Mouse (Mus musculus): ENCODE data around the gene Amacr. TPM values are rescaled to one million over a fixed set of nuclear protein-coding genes. Genes with fewer than 3 reads are reported as not detected.

The Amacr gene
- polyA plus RNA-seq, 1 experiment, result 12.1 TPM

DNA sequence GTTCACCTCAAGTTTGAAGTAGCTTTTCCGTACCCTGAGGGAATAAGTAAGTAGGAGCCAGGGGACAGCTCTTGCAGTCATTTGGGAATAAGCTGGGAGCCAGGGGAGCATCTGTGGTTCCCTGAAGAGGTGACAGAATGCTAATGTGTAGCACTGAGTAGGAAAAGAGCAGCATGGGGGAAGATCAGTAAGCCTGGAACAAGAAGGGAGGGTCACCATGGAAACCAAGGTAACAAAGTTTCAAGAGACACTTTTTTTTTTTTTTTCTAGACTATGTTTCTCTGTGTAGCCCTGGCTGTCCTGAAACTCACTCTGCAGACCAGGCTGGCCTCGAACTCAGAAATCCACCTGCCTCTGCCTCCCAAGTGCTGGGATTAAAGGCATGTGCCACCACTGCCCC lies 4.9 kb downstream of the Amacr start:
- peak in 1 of 2 experiments; percentile 29 for DNase-seq (ENCODE audit: extremely low spot score in 1 of 2, low spot score in 1 of 2)

DNA sequence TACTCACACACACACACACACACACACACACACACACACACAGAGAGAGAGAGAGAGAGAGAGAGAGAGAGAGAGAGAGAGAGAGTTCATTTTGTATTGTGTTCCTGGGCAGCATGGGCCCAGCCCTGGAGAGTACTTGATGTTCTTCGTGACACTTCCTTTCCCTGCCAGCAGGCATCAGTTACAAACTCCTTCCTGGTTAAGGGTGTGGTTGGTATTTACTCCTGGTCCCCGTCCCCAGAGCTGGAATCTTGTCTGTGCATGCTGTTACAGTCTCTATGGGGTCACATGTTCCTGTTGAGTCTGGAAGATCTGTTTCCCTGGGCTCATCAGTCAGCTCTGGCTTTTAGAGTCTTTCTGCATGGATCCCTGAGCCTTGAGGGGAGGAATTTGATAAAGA lies 8.9 kb downstream of the Amacr start:
- DNase-seq (ENCODE audit: extremely low spot score in 1 of 2, low spot score in 1 of 2), result no peak

DNA sequence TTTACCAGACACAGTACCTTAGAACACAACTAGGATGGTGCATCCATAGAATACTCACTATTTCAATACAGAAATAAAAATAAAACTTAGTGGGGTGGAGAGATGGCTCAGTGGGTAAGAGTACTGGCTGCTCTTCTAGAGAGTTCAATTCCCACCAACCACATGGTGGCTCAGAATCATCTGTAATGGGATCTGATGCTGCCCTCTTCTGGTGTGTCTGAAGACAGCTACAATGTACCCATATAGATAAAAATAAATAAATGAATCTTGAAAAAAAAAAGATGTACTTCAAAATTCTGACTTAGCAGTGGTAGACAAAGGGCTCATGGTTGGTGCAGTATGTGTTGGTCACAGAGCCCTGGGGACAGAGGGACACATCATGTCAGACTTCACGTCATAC lies 10.0 kb downstream of the Amacr start:
- peak in 1 of 2 experiments; percentile 23 for DNase-seq (ENCODE audit: extremely low spot score in 1 of 2, low spot score in 1 of 2)

DNA sequence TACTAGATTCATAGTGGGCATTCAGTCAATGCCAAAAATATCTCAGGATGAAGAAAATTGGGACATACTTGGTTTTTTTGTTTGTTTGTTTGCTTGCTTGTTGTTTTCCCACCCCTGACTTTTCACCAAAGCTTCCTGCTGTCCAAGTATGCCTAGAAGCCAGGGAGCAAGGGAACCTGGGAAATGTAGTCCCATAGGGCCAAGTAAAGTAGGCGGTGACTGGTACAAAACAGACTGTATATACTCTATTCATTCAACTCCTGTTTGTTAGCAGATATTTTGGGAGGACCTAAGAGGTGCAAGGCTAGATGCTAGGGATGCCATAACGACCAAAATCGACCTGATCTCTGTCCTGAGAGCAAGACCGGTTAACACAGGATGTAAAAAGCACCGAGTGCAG lies 18.3 kb downstream of the Amacr start:
- no peak for DNase-seq (ENCODE audit: extremely low spot score in 1 of 2, low spot score in 1 of 2)

DNA sequence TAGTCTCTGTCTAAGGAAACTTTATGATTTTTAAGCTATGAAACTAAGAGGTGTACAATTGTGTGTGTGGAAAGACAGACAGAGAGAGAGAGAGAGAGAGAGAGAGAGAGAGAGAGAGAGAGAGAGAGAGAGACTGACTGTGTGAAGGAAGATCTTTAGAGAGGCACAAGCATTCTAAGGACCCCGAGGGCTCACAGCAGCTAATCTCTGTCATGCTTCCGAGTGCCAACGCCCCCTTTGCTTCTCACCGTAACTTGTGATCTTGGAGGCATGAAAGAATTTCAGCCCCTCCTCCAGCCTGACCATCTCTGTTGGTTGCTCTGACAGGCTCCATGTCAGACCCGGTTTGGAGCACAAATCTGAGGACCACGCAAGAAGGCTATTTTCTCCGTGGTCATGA lies 18.9 kb downstream of the Amacr start, which contains the start of gene Slc45a2:
Slc45a2 (plus strand) TSS at position 301 of the 400 bp plus-strand sequence.
- DNase-seq (ENCODE audit: extremely low spot score in 1 of 2, low spot score in 1 of 2), result no peak

DNA sequence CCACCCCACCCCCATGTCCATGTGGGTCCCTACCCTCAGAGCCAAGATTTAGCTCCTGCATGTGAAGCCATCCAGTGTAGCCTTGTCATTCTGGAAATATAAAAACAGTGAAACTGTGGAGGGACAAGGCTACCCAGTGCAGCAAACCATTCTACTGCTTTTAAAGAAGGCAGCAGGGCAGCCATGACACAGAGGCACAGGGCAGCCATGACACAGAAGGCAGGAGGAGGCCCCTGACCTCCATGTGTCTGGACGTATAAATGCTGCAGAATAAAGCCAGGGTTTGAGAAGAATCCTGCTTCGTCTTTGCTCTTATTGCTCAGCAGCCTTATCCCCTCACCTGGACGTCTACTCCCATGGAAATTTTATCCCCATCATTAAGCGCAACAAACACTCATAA lies 22.2 kb downstream of the Amacr start:
- DNase-seq (ENCODE audit: extremely low spot score in 1 of 2, low spot score in 1 of 2), result no peak

DNA sequence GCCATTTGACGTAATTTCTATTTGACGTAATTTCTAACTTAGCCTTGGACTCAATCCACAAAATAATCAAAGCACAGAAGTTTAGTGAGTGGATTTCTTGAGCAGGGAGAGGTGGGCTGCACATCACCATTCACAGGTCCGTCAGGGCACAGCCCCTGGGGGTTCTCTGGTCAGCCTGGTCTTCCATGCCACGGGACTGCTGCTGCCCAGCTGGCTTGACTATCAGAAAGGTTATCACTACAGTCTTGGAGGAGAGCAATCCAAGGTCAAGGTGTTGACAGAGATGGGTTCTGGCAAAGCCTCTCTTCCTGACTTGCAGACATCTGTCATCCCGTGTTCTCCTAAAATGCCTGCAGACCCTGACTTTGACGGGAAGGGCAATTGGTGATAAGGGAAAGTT lies 23.1 kb downstream of the Amacr start:
- no peak for DNase-seq (ENCODE audit: extremely low spot score in 1 of 2, low spot score in 1 of 2)

DNA sequence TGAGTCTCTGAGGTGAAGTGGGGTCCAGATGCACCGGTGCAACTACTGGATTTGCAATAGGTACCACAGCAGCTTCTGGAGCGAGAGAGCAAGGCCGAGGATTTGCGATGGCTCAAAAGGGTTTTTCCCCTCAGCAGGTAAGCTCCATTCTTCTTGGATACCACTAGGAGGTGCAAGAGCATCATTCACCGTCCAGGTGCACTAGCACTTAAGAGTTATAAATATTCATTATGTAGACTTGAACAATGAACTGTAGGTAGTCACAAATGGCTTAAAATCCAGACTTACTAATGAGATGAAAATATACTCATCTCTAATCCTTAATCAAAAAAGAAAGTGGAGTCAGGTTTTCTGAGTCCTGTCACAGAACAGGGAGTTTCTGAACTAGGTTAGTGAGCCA lies 27.2 kb downstream of the Amacr start:
- DNase-seq (ENCODE audit: extremely low spot score in 1 of 2, low spot score in 1 of 2), result peak in 1 of 2 experiments; percentile 47

DNA sequence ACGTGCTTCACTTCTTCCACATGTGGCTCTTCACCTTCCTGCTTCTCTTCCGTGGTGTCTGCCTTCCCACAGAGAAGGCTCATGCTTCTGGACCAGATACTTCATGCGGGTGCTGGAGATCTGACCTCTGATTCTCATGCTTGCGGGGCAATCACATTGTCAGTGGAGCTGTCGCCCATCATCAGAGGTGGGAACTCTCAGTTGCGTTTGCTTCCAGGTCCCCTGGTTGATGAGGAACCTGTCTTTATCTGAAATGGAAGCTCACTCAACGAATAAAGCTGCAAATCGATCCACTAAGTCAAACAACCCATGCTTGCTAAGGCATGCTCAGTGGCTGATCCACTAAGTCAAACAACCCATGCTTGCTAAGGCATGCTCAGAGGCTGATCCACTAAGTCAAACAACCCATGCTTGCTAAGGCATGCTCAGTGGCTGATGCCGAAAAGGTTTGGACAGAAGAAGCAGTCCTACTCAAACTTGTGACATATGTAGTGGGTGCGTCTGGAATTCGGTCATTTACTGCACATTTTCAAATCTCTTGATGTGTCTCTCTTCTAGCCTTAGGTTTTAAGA lies 29.5 kb downstream of the Amacr start:
- DNase-seq (ENCODE audit: extremely low spot score in 1 of 2, low spot score in 1 of 2), result no peak

DNA sequence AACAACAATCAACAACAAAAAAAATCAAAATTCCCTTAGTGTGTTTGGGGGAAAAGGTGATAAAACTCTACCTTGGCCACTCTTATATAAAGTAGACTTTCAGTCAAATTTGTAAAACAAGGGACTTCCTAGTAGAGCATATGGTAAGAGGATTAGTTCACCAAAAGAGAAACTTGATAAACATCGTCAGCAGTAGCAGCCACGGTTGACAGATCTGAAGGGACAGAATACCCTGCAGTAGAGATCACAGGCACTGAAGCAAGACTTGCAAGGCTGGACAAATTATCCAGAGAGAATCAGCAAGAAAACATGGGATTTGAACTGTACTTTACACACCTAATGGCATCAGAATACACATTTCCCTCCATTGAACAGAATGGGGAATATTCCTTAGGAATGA lies 33.4 kb downstream of the Amacr start:
- DNase-seq (ENCODE audit: extremely low spot score in 1 of 2, low spot score in 1 of 2), result no peak

DNA sequence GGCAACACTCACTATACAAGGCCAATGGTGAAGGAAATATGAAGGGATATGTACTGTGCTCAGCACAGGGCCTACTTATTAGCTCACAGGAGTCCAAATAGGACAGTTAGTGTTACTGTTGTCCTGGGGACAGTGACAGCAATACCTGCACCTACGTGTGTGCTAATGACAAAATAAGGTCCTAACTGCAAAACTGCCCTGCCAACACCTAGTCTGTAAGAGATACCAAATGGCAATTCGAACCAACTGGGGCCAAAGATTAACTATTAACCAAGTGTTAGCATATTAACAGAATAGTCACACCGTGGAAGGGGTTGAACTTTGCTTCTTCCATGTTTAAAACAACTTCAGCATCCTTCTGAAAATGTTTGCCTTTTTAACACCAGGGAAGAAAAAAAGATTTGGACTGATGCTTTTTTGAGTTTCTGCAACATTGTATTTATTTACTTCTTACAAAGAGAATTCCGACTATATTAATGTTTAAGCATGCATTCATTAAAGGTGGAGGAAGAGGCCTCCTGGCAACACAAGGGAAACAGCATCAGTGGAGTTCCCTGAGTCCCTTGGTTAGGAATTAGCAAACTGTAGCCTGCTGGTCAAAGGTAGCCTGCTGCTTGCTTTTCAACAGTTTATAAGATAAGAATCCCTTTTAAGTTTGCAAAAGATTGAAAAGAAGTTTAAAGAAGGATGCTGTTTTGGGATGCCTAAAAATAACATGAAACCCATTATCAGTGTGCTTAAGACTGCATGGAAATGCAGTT lies 45.4 kb downstream of the Amacr start:
- no peak for DNase-seq (ENCODE audit: extremely low spot score in 1 of 2, low spot score in 1 of 2)

DNA sequence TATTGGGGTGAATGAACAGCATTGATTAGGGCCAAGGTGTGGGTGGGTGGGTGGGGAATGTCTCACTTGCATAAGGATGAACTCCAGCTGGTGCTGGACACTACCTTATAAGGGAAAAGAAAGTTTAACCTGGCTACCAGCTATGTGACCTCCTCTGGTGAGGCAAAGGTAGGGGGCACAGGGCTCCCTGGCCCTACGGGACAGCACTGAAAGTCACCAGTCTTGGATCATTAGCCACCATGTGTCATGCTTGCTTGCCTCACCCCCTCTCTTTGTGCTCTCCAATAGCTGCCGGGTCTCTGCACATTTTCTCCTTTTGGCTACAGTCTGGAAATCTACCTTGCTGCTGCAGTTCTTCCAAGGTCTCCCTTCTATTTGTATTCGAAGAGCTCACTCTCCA lies 48.6 kb downstream of the Amacr start:
- DNase-seq (ENCODE audit: extremely low spot score in 1 of 2, low spot score in 1 of 2), result no peak

DNA sequence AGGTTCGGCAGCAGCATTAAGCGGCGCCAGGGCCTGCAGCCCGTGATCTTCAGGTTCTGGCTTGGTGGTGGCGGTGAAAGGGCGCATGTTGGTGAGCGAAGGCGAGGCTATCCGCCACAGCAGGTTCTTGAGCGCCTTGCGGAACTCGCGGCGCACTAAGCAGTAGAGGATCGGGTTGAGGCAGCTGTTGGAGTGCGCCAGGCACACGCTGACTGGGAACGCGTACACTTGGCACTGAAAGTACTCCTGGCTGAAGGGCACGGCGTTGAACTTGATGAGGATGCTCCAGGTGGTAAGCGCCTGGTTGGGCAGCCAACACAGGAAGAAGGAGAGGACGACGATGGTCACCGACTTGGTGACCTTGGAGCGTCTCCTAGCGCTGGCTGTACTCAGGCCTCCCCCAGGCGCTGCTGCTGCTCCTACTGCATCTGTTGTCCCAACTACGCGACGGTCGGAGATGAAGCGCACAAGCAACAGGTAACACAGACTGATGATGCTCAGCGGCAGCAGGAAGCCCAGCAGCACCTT lies 54.5 kb downstream of the Amacr start:
- no peak for DNase-seq (ENCODE audit: extremely low spot score in 1 of 2, low spot score in 1 of 2)

DNA sequence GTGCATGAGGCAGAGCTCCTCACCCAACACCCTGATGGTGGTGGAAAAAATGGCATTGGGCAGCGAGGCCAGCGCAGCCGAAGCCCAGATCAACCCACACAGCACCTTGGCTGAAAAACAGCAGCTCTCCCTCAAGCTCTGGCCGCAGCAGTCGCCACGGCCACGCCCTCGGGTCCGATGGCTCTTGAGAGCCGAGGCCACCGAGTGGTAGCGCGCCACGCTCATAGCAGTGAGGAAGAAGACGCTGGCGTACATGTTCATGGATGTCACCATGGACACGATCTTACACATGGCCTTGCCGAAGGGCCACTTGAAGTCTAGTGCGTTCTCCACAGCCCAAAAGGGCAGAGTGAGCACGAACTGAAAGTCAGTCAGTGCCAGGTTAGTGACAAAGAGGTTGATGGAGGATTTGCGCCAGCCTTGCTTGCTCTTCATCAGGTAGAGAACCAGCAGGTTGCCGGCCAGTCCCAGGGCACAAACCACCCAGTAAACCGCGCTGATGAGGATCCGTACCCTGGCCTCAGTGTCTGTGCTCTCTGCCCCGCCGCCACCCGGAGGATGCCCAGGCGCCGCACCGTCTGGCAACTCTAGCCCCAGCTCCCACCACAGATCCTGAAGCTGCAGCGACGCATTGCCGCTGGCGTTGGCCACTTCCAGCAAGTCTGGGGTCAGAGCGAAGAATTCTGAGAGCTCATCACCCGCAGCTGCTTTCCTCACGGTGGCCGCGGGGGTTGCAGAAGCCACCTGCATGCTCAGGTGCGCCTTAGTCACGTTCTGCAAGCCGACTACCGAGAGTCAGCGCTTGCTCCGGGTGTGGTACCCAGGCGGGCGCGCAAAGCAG lies 55.2 kb downstream of the Amacr start:
- DNase-seq (ENCODE audit: extremely low spot score in 1 of 2, low spot score in 1 of 2), result no peak

DNA sequence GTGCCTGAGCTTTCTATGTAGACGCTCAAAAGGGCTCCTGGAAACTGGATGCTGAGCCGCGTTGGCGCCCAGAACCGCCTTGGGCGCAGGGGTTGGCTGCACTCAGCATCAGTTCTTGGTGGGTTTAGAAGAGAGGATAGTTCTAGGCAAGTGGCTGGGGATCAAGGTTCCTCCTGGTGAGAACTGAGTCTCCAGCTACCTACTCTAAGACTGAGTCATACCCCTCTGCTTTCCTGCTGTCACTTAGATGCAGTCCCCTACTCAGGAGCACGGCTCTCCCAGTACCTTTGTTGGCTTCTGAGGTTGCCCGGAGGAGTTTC lies 55.8 kb downstream of the Amacr start:
- DNase-seq (ENCODE audit: extremely low spot score in 1 of 2, low spot score in 1 of 2), result no peak

DNA sequence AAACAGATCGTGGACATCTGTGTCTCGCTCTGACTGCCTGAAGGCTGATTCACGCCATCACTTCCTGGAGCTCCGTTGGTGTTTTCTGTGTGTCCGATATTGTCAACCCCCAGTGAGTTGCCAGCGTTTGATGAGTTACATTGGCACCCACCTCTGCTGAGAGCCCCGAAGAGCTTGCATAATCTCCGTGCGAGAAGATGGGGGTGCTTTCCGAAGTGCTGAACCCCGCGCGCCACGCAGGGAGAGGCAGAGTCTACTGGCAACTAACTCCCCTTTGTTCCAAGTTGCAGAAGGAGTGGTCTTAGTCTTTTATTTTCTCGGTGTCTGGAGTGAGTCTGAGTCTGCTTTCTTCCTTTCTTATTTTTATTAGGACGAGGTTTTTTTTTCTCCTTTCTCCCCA lies 56.2 kb downstream of the Amacr start, which contains the start of gene Rxfp3:
Rxfp3 (minus strand) TSS at position 281 of the 400 bp plus-strand sequence.
- peak in 1 of 2 experiments; percentile 42 for DNase-seq (ENCODE audit: extremely low spot score in 1 of 2, low spot score in 1 of 2)

DNA sequence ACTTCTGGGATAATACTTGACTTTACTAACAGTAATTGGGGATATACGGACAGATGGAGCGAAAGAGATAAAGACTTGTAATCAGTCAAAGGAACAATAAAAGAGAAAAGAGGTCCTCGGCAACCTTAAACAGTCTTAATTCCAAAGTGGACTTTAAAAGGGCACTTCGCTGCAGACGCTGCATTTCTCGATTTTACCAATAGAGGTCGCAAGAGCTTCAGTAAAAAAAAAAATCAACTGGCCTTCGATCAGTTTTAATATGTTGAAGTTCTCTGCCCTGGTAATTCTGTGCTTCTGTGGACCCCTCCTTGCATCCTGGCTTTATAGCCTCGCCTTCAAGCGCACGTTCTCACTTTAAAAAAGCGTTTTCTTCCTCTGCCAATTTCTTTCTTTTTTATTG lies 56.9 kb downstream of the Amacr start:
- peak in 1 of 2 experiments; percentile 72 for DNase-seq (ENCODE audit: extremely low spot score in 1 of 2, low spot score in 1 of 2)

DNA sequence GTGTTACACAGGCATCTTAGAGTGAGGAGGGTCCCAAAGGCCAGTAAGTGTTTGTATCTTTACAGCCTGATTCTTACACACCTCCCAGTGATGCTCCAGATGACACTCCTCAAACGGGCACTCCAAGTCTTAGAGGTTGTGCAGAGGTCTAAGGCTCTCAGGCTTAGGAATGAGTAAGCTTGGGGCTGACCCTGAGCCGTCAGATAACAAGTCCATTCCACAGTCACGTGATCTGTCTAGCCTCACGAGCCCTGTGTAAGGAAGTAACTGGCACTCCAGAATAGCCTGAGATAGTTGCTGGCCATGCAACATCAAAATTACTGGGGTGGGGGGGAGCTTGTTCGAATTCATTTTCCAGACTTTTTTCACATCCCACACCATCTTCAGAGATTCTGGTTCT lies 58.5 kb downstream of the Amacr start:
- DNase-seq (ENCODE audit: extremely low spot score in 1 of 2, low spot score in 1 of 2), result no peak

DNA sequence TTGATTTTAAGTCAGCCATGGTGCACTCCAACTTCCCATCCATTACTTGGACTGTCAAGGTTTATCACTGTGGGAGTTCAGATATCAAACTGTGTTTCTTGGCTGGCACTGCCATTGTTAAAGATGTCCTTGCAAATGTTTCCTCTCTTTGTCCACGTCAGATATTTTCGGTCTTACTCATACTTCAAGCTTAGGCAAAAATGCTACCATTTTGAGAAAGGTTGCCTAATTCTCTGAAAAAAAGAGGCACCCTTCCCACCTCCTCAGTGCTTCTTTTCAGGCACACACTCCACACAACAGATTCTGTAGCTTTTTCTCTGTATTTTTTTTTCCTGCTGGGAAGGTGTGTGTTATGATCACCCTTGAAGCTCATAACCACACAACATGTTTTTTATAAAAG lies 59.7 kb downstream of the Amacr start:
- DNase-seq (ENCODE audit: extremely low spot score in 1 of 2, low spot score in 1 of 2), result no peak

DNA sequence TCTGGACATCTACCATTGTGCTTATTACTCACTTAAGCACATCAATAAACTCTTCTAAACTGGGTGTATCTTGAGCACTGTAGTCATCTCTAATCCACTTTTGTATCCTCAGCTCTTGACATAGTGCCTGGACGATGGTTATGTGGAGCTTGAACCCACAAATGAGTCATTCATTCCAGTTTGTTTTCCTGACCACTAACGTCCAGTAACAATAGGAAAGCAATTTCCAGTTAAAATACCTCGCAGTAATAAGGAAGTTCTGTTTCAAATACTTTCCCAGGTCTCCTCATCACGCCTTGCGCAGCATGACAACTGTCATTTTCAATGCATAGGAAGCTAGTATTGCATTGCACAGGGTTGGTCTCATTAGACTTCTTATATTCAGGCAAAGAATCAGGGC lies 61.3 kb downstream of the Amacr start:
- DNase-seq (ENCODE audit: extremely low spot score in 1 of 2, low spot score in 1 of 2), result no peak

Measured in frontal cortex, adult 2 months (tissue).